Mouse (Mus musculus): ENCODE measurements around the gene Mrpl18.

Mrpl18 gene

GRCm38 (mm10) chr17:12864111-12864510 is 52.0 kb downstream of the Mrpl18 start:
- DNase-seq (ENCODE audit: low spot score in 2 of 2) = no peak
